Mouse (Mus musculus): ENCODE measurements around the gene Meig1. TPM values are rescaled to one million over a fixed set of nuclear protein-coding genes. Genes with fewer than 3 reads are reported as not detected.
"Not testable (repeated sequence)": the region's sequence is repeated elsewhere in the genome, so short reads cannot be mapped to it uniquely, and the experiment has no call there.

The Meig1 gene
- total RNA-seq (2015; ENCODE audit: low replicate concordance) (not detected in 2 replicates), total RNA-seq (2017; ENCODE audit: low replicate concordance) (not detected in 2 replicates)

GRCm38 (mm10) chr2:3422548-3422947, at the start of gene Meig1:
Gene Meig1, minus strand, starts transcription at chr2:3422648.
- no peak for ATAC-seq (replicated peaks; ENCODE audit: low FRiP score, poor library complexity, severe bottlenecking)

DNA sequence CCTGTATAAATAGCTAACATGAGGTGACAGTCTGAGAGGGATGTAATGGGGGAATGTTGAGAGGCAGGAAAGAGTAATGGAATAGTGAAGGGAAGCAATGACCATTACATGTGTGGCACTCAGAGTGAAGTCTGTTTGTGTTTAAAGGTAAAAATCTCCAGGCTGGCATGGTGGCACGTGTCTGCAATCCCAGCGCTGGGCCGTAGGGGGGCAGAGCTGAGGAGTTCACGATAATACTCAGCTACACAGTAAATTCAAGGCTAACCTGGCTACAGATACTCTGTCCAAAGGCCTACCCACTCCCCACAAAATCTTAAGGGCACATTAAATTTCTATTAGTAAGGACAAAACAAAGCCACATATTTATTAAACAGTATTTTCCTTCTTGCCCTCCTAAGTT, 34.1 kb upstream of the Meig1 start:
- 0 out of 2 replicates have a peak, but pooled peaks have one; percentile 39 for ATAC-seq (replicated peaks; ENCODE audit: low FRiP score, poor library complexity, severe bottlenecking)

- no peak for ATAC-seq (replicated peaks; ENCODE audit: low FRiP score, poor library complexity, severe bottlenecking)
Measured at GRCm38 (mm10) chr2:3453096-3453495, 30.6 kb upstream of the Meig1 start.

DNA sequence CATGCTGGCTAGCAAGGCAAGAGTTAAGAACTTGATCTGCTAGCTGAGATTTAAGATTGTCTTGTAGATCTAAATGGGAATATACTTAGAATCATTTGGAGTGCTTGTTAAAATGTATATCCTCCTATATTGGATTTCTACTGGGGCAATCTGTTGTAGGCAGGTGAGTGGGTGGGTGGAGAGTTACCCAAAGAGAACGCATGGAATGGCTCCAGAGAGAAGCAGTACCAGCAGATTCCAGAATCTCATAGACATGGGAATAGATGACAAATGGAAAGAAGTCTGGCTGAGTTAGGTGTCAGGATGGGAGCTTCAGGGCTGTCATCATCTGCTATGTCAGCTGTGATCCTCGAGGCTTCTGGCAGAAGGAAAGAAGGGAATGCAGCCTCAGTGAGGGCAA, 27.0 kb upstream of the Meig1 start:
- no peak for ATAC-seq (replicated peaks; ENCODE audit: low FRiP score, poor library complexity, severe bottlenecking)

DNA sequence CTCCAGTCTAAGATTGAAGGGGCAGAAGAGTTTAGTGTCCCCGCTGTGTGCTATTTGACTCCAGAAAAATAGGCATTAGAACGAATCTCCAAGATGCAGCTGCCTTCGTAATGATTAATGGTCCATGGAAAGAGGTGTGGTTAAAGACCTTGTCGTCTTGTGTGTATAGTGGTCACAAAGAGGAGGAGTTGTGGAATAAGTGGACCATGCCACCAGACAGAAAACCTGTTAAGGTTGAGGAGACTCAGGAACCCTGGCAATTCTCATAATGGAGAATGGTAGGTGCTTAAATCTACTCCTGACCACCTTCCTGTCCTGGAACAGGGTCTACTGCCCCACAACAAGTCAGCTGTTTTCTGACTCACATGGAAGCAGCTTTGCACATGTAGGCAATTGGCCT, 23.5 kb upstream of the Meig1 start:
- ATAC-seq (replicated peaks; ENCODE audit: low FRiP score, poor library complexity, severe bottlenecking): no peak

GRCm38 (mm10) chr2:3444206-3444605, 21.8 kb upstream of the Meig1 start:
- ATAC-seq (replicated peaks; ENCODE audit: low FRiP score, poor library complexity, severe bottlenecking): no peak

- ATAC-seq (replicated peaks; ENCODE audit: low FRiP score, poor library complexity, severe bottlenecking): no peak
Measured at GRCm38 (mm10) chr2:3437956-3438355, 15.5 kb upstream of the Meig1 start.

GRCm38 (mm10) chr2:3435369-3436061, 13.1 kb upstream of the Meig1 start:
- ATAC-seq (replicated peaks; ENCODE audit: low FRiP score, poor library complexity, severe bottlenecking): 0 out of 2 replicates have a peak, but pooled peaks have one; percentile 14

DNA sequence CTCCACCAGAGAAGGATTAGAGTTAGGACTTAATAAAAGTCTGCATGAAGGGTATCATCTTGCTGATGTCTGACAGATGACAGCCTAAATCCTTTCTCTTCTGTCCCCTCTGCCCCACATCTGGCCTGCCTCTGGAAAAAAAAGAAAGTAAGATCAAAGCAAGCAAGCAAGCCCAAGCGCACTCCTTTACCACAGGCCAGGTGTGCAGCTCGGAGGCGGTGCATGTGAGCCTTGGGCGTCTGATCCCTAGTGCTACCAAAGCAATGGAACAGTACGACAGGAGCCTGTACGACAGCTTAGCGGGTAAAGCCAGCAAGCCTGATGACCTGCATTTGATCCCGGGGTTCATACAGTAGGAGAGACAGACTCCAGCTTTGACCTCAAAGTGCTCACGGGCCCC, 8.5 kb upstream of the Meig1 start:
- no peak for ATAC-seq (replicated peaks; ENCODE audit: low FRiP score, poor library complexity, severe bottlenecking)

DNA sequence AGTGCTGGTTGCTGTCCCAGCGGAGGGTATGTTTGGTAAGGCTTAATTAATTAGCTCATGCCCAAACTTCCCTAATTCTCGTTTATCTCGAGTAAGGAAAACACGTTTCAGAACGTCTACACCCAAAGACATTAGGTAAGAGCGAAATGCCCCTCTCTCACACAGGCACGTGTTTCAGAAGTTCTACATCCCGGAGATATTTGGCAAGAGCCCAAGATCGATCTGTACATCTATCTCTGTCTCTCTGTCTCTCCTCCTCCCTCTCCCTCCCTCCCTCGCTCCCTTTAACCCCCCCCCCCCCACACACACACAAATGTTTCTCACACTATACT, 2.1 kb upstream of the Meig1 start:
- no peak; the same call in 1 of the 2 replicates for ATAC-seq (replicated peaks; ENCODE audit: low FRiP score, poor library complexity, severe bottlenecking)

- peak; percentile 97 for ATAC-seq (replicated peaks; ENCODE audit: low FRiP score, poor library complexity, severe bottlenecking)
Measured at GRCm38 (mm10) chr2:3423841-3424578, 1.6 kb upstream of the Meig1 start, which contains the start of gene Dclre1c. Gene Dclre1c, plus strand, starts transcription at chr2:3424131.

GRCm38 (mm10) chr2:3420157-3420556, 2.3 kb downstream of the Meig1 start:
- no peak for ATAC-seq (replicated peaks; ENCODE audit: low FRiP score, poor library complexity, severe bottlenecking)

- ATAC-seq (replicated peaks; ENCODE audit: low FRiP score, poor library complexity, severe bottlenecking): peak; percentile 78
Measured at GRCm38 (mm10) chr2:3418883-3419431, 3.5 kb downstream of the Meig1 start.

DNA sequence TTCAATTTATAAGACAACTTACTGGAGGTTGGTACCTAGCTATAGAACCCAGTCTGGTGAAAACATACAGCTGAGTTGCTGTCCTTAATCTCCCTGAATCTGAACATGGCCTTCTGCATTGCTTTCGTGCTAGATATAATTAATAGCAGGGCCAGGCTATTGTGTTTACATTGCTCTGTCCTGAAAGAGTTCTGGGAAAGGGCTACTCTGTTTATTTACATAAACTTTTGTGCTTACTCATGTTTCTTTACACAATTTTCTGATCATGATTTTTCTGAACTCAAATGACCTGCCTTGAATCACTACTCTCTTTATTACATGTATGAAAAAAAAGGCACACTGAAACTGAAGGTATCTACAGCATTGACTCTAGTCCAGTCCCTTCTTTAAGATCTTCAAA, 6.8 kb downstream of the Meig1 start:
- no peak for ATAC-seq (replicated peaks; ENCODE audit: low FRiP score, poor library complexity, severe bottlenecking)

- 0 out of 2 replicates have a peak, but pooled peaks have one; percentile 66 for ATAC-seq (replicated peaks; ENCODE audit: low FRiP score, poor library complexity, severe bottlenecking)
Measured at GRCm38 (mm10) chr2:3414241-3414640, 8.2 kb downstream of the Meig1 start.

- ATAC-seq (replicated peaks; ENCODE audit: low FRiP score, poor library complexity, severe bottlenecking): no peak
Measured at GRCm38 (mm10) chr2:3407756-3408155, 14.7 kb downstream of the Meig1 start.

DNA sequence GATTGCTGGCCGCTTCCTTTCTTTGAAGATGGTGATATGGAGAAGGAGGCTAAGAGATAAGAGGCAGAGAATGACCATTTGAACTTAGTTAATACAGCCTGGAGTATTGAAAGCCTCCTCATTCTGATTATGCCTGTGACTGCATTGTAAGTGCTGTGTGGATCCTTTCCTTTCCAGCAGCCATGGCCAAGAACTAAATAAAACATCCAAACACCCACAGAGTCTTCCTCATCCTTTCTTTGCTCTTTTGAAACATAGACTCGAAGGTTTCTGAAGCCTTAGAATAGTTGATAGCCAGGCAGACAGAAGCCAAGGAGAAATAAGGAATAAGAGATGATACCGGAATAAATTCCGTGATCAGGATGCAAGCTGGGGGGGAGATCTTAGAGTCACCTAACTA, 16.5 kb downstream of the Meig1 start:
- no peak for ATAC-seq (replicated peaks; ENCODE audit: low FRiP score, poor library complexity, severe bottlenecking)

DNA sequence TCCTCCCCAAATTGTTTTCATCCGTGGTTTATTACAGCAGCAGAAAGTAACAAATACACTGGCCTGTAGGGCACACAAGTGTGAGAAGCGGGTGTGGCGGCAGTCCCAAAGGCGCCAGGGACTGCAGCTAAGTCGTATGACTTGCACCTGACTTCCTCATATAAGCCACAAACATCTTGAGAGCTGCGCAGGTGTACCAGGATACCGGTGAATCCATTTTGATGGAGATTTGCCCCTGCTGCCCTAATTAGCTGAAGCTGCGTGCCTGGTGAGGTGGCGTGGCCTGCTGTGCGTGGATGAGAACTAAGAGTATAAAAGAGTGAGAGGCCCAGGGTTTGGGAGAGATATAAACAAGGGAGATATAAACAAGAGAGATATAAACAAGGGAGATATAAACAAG, 25.3 kb downstream of the Meig1 start, which contains the start of gene Olah:
Olah (minus strand) TSS at position 101 of the 400 bp plus-strand sequence.
- ATAC-seq (replicated peaks; ENCODE audit: low FRiP score, poor library complexity, severe bottlenecking): not testable (repeated sequence)

- no peak for ATAC-seq (replicated peaks; ENCODE audit: low FRiP score, poor library complexity, severe bottlenecking)
Measured at GRCm38 (mm10) chr2:3391945-3392344, 30.5 kb downstream of the Meig1 start.

DNA sequence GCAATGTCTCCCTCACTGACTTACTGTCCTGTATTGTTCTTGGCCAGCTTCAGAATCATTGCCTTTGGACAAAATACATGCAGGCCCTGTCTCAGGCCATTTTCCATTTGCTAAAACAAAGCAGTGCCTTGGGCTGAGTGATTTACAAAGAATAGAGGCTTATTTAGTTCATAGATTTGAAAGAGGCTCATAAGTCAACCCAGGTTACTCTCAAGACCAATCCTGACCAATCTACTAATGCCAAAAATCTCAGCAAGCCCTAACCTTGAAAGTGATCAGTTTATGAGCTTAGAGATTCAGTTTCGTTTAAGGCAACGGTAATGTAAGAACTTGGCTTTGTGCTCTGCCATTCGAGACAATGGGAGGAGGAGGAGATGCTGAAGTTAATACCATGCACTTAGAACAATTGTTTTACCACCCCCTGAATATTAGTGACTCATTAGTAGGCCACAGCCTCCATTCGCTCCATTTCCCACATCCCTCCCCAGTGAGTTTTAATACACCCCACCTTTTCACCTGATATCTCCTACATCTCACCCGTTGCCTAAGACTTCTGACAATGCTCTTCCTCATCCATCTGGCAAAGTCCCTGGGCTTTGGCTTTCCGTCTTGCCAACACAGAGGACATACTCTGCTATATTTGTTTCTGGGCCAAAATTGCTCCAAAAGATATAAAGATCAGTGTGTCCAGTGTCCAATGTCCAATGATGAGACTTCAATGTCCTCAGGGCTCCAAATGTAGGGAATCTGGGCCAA, 35.2 kb downstream of the Meig1 start:
- ATAC-seq (replicated peaks; ENCODE audit: low FRiP score, poor library complexity, severe bottlenecking): no peak
